Mouse (Mus musculus) ES-Bruce4 (cell line): ENCODE results near the gene Edn3. TPM values are rescaled to one million over a fixed set of nuclear protein-coding genes. Genes with fewer than 3 reads are reported as not detected.

Experiments
- H3K27ac ChIP-seq: 2 replicates; pipeline ENCODE4 v1.5.1; 2012; ENCODE audit warnings: low read length, inconsistent platforms; ENCODE audit not compliant: insufficient read depth
- H3K27me3 ChIP-seq: 2 replicates; pipeline ENCODE4 v1.6.1; 2012; ENCODE audit warnings: mild to moderate bottlenecking, low read length, inconsistent platforms; ENCODE audit not compliant: control insufficient read depth, poor library complexity, insufficient read depth, severe bottlenecking
- H3K36me3 ChIP-seq: 2 replicates; pipeline ENCODE4 v1.6.1; 2012; ENCODE audit warnings: inconsistent platforms, mild to moderate bottlenecking, low read length, moderate library complexity; ENCODE audit not compliant: control insufficient read depth, poor library complexity, insufficient read depth, severe bottlenecking
- H3K4me1 ChIP-seq: one replicate; pipeline ENCODE4 v1.8.1; 2011; ENCODE audit warnings: low read length; ENCODE audit not compliant: control insufficient read depth, insufficient read depth
- H3K4me3 ChIP-seq: 2 replicates; pipeline ENCODE4 v1.5.1; 2011; ENCODE audit warnings: low read depth, mild to moderate bottlenecking, low read length
- H3K9ac ChIP-seq: 2 replicates; pipeline ENCODE4 v1.6.1; 2012; ENCODE audit warnings: low read depth, mild to moderate bottlenecking, inconsistent platforms; ENCODE audit not compliant: poor library complexity, severe bottlenecking
- H3K9me3 ChIP-seq: replicated peaks from 2 replicates; pipeline ENCODE4 v1.6.1; 2012; ENCODE audit warnings: mild to moderate bottlenecking, low read length, inconsistent platforms; ENCODE audit not compliant: control insufficient read depth, poor library complexity, insufficient read depth, severe bottlenecking
- CTCF ChIP-seq: IDR thresholded peaks from one replicate; pipeline ENCODE4 v1.8.1; 2011; ENCODE audit warnings: low read depth, low read length
- EP300 ChIP-seq: IDR thresholded peaks from 2 replicates; pipeline ENCODE4 v1.6.1; 2011; ENCODE audit warnings: low read depth, low read length; ENCODE audit not compliant: insufficient read depth
- POLR2A ChIP-seq: IDR thresholded peaks from one replicate; pipeline ENCODE4 v1.8.1; 2011; ENCODE audit warnings: low read length; ENCODE audit not compliant: insufficient read depth
- polyA plus RNA-seq: library from polyadenylated mRNA; stranded (reverse); fragments of >200 nt; gene quantifications from 2 replicates; pipeline ENCODE4 v1.2.4, GENCODE M21; 2011; ENCODE audit warnings: low read depth; ENCODE audit not compliant: missing spikeins, insufficient read depth, insufficient read length

The Edn3 gene
- polyA plus RNA-seq, 1 experiment, result 0.79 TPM

DNA sequence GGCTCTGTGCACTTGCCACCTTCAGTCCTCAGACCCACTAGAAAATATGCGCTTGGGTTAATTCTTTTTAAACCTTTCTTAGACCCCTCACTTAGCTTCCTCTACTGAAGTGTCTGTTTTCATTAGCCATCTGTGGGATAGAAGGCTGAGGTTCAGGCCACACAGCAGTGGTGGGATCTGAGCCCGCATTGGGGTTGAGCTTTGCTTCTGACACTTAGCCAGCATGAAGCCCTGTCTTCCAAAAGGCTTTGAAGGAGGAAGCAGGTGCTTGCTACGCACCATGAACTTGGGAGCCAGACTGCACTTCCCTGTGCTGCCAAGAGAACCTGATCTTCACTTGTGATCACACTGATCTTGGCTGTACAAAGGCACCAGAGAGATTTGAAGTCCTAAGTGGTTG is 59.9 kb downstream of the Edn3 start:
- H3K4me1 ChIP-seq, result no peaks in the 10 kb centered on the region
- H3K27me3 ChIP-seq, result no peaks in the 10 kb centered on the region
- no peaks in the 10 kb centered on the region for H3K9me3 ChIP-seq
- TF ChIP-seq EP300, result no peak
- no peak overlapping the region for H3K9ac ChIP-seq
- no peaks in the 10 kb centered on the region for H3K36me3 ChIP-seq
- H3K27ac ChIP-seq, result no peak overlapping the region
- H3K4me3 ChIP-seq, result no peak overlapping the region

DNA sequence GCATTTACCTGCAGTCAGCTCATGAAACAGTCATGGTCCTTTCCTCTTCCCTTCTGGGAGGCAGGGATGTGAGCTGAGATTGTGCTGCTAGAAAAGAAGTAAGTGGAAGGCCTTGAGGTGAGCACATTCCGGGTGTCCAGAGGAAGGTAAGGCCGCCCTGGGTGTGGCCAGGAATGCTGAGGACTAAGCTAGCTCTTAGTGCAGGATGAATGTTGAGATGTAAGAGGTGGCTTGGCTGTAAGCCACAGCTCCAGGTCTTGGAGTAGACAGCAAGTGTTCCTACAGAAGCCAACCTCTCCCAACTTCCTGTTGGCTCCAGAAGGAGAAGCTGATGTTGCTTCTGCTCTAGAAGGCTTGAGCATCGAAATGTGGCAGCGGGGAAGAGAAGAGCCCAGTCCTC is 67.4 kb downstream of the Edn3 start:
- TF ChIP-seq POLR2A, result no peak
- Histone ChIP-seq H3K27ac (no peak overlapping the region), H3K36me3 (no peaks in the 10 kb centered on the region), H3K27me3 (no peaks in the 10 kb centered on the region), H3K9me3 (no peaks in the 10 kb centered on the region), H3K4me3 (no peak overlapping the region), H3K9ac (no peak overlapping the region), H3K4me1 (no peaks in the 10 kb centered on the region)

DNA sequence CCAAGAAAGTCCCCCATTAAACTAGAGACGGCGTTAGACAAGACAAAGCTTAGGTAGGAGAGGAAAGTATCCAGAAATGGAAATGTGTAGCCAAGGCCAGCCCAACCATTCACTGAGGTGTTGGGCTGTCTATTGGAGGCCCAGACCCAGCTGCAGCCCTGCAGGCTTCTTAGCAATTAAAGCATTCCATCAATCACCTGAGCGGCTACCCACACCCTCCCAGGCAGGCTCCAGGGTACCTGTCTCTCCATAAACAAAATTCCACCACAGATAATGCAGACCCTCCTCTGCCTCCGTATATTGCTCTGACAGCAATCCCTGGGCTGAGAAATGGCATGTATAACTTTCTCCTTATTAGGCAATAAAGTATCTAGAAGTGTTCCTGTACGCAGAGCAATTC is 73.2 kb downstream of the Edn3 start:
- Histone ChIP-seq H3K9ac (no peak overlapping the region), H3K9me3 (no peaks in the 10 kb centered on the region), H3K4me1 (no peaks in the 10 kb centered on the region), H3K27me3 (no peaks in the 10 kb centered on the region), H3K27ac (no peak overlapping the region), H3K4me3 (no peak overlapping the region), H3K36me3 (no peaks in the 10 kb centered on the region)
- no peak for TF ChIP-seq CTCF
- no peak for TF ChIP-seq EP300
- no peak for TF ChIP-seq POLR2A

Other genes starting within 250 kb of the Edn3 start
- not detected in 2 replicates for gene Zfp831, start 117.1 kb upstream of the Edn3 start, polyA plus RNA-seq
- 11.3 and 13.8 TPM in 2 replicates for gene Gm14444, start 249.6 kb downstream of the Edn3 start, polyA plus RNA-seq